Mouse (Mus musculus) lung, adult 2 months (tissue): ENCODE results near the gene Tssk3. TPM values are rescaled to one million over a fixed set of nuclear protein-coding genes. Genes with fewer than 3 reads are reported as not detected.
"Not testable (repeated sequence)": the region's sequence is repeated elsewhere in the genome, so short reads cannot be mapped to it uniquely, and the experiment has no call there.

Experiments used
- DNase-seq: peaks from one replicate; pipeline ENCODE4 v3.0.0; 2022
- H3K4me1 ChIP-seq: fragments of 200-500 bp; 2 replicates; pipeline ENCODE4 v1.6.1; 2011; ENCODE audit warnings: low read length; ENCODE audit not compliant: control insufficient read depth, insufficient read depth
- H3K4me3 ChIP-seq: fragments of 200-500 bp; replicated peaks from 2 replicates; pipeline ENCODE3; 2011; ENCODE audit warnings: low read depth, mild to moderate bottlenecking, control low read depth, low read length; ENCODE audit errors: extremely low read depth
- CTCF ChIP-seq: fragments of 200-500 bp; IDR thresholded peaks from 2 replicates; pipeline ENCODE4 v1.5.1; 2011; ENCODE audit warnings: mild to moderate bottlenecking, low read length, control low read depth; ENCODE audit not compliant: insufficient read depth
- POLR2A ChIP-seq: fragments of 200-500 bp; IDR thresholded peaks from 2 replicates; pipeline ENCODE4 v1.6.1; 2011; ENCODE audit warnings: low read depth, mild to moderate bottlenecking, control low read depth, low read length, borderline replicate concordance; ENCODE audit errors: extremely low read depth
- WGBS: fragments of 180-500 bp; shearing (Covaris S2); methylation state at CpG from one replicate; pipeline ENCODE4 v1.1.7; 2018; 5-methylcytosine and 5-hydroxymethylcytosine counted together
- polyA plus RNA-seq: library from polyadenylated mRNA; depleted of rRNA; stranded (reverse); fragments of >200 nt; gene quantifications from 2 replicates; pipeline ENCODE4 v1.2.3, GENCODE M21; 2012

The Tssk3 gene
- polyA plus RNA-seq, 1 experiment, result 0.12 TPM

DNA sequence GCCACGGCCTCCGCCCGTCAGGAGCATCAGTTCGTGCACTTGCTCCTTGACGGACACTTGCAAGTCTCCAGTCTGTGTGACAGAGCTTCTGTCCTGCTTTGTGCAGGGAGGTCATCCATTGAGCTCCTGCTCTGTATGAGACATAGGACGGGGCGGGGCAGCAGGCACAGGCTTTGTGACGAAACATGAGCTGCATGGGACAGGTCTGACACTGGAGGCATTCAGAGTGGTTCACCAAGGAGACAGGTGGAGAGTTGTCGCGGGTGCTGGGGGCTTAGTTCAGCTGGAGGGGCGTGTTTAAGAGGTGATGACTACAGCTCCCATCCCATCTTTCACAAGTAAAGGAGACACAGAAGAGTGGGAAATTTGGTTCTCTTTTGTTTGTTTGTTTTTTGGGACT lies 14.8 kb downstream of the Tssk3 start:
- DNase-seq, result no peak
- Histone ChIP-seq H3K4me1 (no peaks in the 10 kb centered on the region), H3K4me3 (no peak overlapping the region)
- no peak for TF ChIP-seq CTCF
- no peak for TF ChIP-seq POLR2A
- 90% methylated on average over 11 of the region's 11 CpGs for WGBS

DNA sequence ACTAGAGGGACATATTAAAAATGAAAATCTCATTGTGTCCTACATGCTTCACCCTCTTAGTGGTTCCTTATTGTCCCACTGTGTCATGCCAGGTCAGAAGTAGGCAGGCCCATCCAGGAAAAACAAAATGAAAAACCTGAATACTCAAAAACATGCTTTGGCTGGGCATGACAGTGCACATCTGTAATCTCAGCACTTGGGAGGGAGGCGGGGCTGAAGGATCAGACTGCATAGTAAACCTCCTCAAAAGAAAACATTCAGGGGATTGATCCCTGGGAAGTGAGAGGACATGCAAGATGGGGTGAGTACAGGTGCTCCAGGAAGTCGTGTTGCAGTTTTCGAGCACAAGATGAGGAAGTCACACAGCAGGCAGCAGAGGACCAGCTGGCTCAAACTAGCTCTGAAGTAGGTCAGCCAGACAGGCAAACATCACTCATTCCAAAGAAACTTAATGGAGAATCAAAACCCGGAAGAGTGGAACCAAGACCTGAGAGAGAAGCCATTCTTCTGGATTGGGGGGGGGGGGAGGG lies 26.5 kb downstream of the Tssk3 start:
- no peak for DNase-seq
- peaks cover 9% of the 10 kb centered on the region for H3K4me1 ChIP-seq
- H3K4me3 ChIP-seq, result no peak overlapping the region
- TF ChIP-seq POLR2A (no peak), CTCF (no peak)
- 73% methylated on average over 4 of the region's 4 CpGs for WGBS

DNA sequence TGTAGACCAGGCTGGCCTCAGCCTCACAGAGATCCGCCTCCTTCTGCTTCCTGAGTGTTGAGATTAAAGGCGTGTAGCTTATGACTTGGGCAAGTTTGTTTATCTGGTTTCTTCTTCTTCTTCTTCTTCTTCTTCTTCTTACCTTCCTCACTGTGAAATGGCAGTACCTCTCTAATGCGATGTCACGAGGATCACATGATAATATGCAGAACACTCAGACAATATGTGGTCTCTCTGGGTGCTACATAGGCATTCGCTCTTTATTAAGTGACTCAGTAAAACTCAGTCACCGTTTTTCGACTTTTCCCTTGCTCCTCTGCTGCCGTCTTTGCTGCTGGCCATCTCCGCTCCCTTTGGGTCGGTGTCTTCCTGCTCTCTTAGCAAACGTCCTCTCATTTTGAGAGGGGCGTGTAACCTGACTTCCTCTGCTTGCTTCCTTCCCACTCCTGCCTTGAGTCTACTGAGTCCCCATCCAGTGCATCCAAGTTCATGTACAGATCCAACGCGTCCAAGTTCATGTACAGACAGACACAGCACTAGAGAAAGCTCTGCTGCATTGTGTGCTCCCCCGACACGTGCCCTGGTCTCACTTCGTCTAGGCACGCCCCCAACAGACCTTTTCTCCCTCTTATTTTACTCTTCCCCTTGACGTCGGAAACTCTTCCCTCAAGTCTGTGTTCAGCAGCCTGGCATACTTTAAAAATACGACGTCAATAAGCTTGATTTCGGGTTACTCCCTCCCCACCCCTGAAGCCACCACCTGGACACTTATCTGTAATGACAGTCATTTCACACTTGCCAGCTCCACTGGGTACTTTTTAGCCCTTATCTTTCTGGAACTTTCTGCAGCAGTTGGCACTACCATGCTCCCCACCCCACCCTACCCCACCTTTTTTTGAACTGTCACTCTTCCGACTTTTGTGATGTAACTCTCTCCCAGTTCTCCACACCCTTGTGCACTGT lies 27.4 kb downstream of the Tssk3 start:
- WGBS, result 74% methylated on average over 24 of the region's 24 CpGs

DNA sequence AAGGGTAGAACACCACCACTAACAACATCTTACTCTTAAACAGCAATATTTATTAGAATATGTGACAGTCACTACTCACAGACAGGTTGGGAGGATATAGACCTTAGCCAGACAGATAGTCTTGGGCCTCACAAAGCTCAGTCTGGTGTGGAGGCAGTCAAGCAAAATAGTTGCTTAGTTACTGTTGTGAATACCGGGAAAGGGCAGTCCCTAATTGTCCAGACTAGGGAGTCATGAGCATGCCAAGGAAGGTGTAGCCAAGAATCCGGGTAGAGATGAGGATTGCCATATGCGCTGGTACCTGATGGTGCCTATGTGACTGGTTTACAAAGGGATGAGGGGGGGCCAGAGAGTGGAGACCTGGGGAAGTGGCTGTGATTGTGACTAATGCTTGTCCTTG lies 28.7 kb downstream of the Tssk3 start:
- DNase-seq, result no peak
- 26% methylated on average over 3 of the region's 3 CpGs for WGBS

More for the DNA sequence above, 27.4 kb downstream of the Tssk3 start:
- Histone ChIP-seq H3K4me3 (no peak overlapping the region), H3K4me1 (peaks cover 9% of the 10 kb centered on the region)
- TF ChIP-seq CTCF, result no peak
- TF ChIP-seq POLR2A, result no peak
- no peak for DNase-seq

DNA sequence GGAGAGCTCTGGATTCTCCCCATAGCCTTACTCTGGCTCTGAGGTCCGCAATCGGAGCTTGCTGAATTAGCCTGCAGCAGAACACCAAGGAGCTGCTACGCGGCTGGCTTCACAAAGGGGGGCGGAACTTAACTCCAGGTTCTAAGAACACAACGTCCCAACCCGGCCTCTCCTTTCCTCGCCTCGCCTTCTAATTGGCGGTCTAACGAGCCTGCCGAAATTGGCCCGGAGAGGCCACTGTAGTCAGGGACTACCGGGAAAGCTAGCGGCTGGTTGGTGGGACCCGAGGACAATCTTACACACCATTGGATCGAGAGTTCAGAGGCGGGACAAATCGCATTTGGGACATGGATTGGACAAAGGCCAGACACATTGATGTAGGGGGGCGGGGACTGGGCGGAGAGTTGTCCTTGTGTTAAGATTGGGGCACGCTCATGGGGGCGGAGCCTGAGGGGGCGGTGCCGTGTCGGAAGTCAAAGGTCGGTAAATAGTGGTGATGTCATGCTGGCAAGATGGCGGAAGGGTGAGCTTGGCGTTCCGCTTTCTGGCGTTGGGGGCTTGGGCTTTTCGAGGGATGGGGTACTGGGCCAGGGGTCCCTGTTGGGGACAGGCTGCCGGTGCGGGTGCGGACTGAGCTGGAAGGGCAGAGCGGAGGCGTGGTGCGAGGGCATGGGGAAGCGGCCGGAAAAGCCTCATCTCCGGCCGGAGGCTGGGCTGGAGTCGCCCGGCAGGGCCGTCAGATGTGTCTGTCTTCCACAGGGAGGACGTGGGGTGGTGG lies 29.4 kb downstream of the Tssk3 start, which contains the start of gene Bsdc1:
Gene Bsdc1, plus strand, starts transcription at position 399 of the 778 bp plus-strand sequence.
- TF ChIP-seq POLR2A, result peak; percentile 97; the same call in 1 of the 2 replicates
- no peak for TF ChIP-seq CTCF
- peak; percentile 100 for DNase-seq
- WGBS, result under 1% methylated on average over 46 of the region's 46 CpGs

More for the DNA sequence above, 28.7 kb downstream of the Tssk3 start:
- Histone ChIP-seq H3K4me3 (peak overlapping the region; percentile 79), H3K4me1 (peaks cover 9% of the 10 kb centered on the region)
- no peak for TF ChIP-seq CTCF
- TF ChIP-seq POLR2A, result no peak

DNA sequence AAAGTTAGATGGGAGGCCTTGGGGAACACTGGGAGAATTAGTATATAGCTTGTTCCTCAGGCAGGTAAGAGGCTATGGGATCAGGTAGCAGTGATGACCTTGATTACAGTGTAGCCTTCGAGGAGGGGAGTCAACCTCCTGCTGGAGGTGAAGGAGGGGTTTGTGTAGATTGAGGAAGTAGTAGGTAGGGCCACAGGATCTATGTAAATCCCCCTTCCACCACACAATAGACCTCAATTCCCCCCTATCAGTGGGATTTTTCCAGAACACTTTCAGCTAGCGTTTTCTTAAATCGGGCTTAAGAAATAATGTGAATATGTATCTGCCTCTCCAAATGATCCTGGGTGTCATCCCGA lies 30.0 kb downstream of the Tssk3 start:
- TF ChIP-seq POLR2A (no peak), CTCF (no peak)
- peak overlapping the region; percentile 36 for H3K4me3 ChIP-seq
- no peak for DNase-seq
- peaks cover 9% of the 10 kb centered on the region for H3K4me1 ChIP-seq
- WGBS, result under 1% methylated on average over 4 of the region's 4 CpGs

More for the DNA sequence above, 29.4 kb downstream of the Tssk3 start, which contains the start of gene Bsdc1:
- Histone ChIP-seq H3K4me1 (peaks cover 9% of the 10 kb centered on the region), H3K4me3 (peak within 1 kb of the TSS; percentile 79)

DNA sequence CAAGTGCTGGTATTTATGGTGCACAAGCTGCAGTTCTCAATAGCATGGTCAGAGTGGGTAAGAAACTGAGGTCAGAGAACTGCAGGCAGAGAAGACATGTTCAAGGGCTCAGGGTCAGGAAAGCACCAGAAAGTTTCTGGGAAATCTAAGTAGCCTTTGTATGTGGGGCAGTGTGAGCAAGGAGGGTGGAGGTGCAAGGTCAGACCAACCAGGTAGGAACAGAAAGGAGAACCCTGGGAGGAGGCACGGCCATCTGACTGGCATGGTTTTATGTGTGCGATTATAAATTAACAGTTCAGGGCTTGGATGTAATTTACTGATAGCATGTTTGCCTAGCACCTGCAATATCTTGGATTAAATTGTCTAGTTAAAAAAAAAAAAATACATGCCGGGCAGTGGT lies 31.1 kb downstream of the Tssk3 start:
- TF ChIP-seq POLR2A (no peak), CTCF (no peak)
- 79% methylated on average over 3 of the region's 3 CpGs for WGBS
- H3K4me1 ChIP-seq, result peaks cover 9% of the 10 kb centered on the region
- H3K4me3 ChIP-seq, result no peak overlapping the region
- DNase-seq, result no peak

DNA sequence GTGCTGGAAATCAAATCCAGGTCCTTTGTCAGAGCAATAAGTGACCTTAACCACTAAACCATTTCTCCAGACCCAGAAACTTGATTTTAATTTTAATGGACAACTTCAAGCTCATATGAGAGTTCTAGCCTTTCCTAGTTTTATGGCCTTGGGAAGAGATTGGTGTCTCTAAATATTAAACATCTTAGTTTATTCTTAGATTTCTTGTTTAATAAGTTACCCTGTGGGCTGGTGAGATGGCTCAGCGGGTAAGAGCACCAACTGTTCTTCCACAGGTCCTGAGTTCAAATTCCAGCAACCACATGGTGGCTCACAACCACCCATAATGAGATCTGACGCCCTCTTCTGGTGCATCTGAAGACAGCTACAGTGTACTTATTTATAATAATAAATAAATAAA lies 33.5 kb downstream of the Tssk3 start:
- not testable (repeated sequence) for H3K4me3 ChIP-seq, H3K4me1 ChIP-seq, DNase-seq
- WGBS, result 80% methylated on average over 2 of the region's 2 CpGs

DNA sequence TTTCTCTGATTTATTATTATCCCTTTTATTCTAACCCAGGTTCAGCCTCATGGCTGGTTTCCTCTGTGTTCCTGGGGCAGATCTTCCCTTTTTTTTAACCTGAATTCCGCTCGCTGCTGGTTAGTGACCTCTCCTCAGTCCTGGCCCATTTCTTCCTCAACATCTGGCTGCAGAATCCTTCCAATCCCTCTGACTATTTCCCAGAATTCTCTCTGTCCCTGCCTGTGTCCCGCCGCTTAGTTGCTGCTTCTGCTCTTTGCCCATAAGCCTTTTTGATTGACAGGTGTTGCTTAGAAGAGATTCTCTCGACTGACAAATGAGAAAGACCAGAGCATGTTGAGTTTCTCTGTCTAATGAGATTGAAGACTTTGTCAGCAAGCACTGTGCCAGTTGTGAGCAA lies 34.7 kb downstream of the Tssk3 start:
- Histone ChIP-seq H3K4me1 (peaks cover 2% of the 10 kb centered on the region; the same call in 1 of the 2 replicates), H3K4me3 (no peak overlapping the region)
- 59% methylated on average over 5 of the region's 5 CpGs for WGBS
- TF ChIP-seq CTCF (no peak), POLR2A (no peak)
- no peak for DNase-seq

DNA sequence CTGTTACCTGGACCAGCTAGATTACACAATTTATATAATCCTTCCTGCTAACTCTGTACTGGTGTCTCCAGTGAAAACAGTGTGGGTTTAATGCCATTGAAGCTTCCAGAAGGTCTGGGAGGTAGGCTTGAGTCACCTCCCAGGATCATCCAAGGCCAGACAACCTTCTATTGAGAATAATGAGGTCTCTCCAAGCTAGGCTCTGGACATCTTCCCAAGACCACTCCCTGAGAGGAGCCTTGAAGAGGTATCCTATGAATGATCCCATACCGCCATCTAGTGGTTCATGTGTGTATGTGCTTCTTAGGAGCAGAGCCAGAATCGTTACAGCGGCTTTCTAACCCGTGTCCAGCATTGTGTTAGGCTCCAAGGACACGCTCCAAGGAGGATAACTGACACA lies 35.6 kb downstream of the Tssk3 start:
- WGBS, result 3% methylated on average over 5 of the region's 5 CpGs
- no peak for TF ChIP-seq POLR2A
- peak; percentile 41; the same call in 1 of the 2 replicates for TF ChIP-seq CTCF
- Histone ChIP-seq H3K4me1 (no peaks in the 10 kb centered on the region; the same call in 1 of the 2 replicates), H3K4me3 (no peak overlapping the region)
- DNase-seq, result peak; percentile 54
